Mouse (Mus musculus) forebrain, embryonic 16.5 days (tissue): ENCODE results near the gene Pfn1. TPM values are rescaled to one million over a fixed set of nuclear protein-coding genes. Genes with fewer than 3 reads are reported as not detected.

Experiments
- ATAC-seq: fragments of 200-750 bp; cut with Nextera tagmentation; 2 replicates; pipeline ENCODE4 v1.8.0; 2017; ENCODE audit warnings: mild to moderate bottlenecking, moderate library complexity
- H3K27ac ChIP-seq: fragments of 300-500 bp; sonication (generic); 2 replicates; pipeline ENCODE4 v1.5.1; 2014; ENCODE audit warnings: low read length, control low read depth
- H3K27me3 ChIP-seq: fragments of 300-500 bp; sonication (generic); replicated peaks from 2 replicates; pipeline ENCODE4 v1.6.1; 2014; ENCODE audit warnings: low read length; ENCODE audit not compliant: control insufficient read depth, insufficient read depth
- H3K36me3 ChIP-seq: fragments of 300-500 bp; sonication (generic); 2 replicates; pipeline ENCODE4 v1.6.1; 2014; ENCODE audit not compliant: control insufficient read depth, insufficient read depth
- H3K4me1 ChIP-seq: fragments of 300-500 bp; sonication (generic); replicated peaks from 2 replicates; pipeline ENCODE4 v1.6.1; 2014; ENCODE audit warnings: low read length; ENCODE audit not compliant: control insufficient read depth, insufficient read depth
- H3K4me2 ChIP-seq: fragments of 300-500 bp; sonication (generic); 2 replicates; pipeline ENCODE4 v1.6.1; 2014; ENCODE audit warnings: mild to moderate bottlenecking, low read length, control low read depth
- H3K4me3 ChIP-seq: fragments of 300-500 bp; sonication (generic); replicated peaks from 2 replicates; pipeline ENCODE4 v1.5.1; 2014; ENCODE audit warnings: mild to moderate bottlenecking, low read length, control low read depth
- H3K9ac ChIP-seq: fragments of 300-500 bp; sonication (generic); replicated peaks from 2 replicates; pipeline ENCODE4 v1.6.1; 2014; ENCODE audit warnings: low read depth, low read length, control low read depth
- H3K9me3 ChIP-seq: fragments of 300-500 bp; sonication (generic); 2 replicates; pipeline ENCODE4 v1.6.1; 2016; ENCODE audit warnings: low read length; ENCODE audit not compliant: control insufficient read depth
- WGBS: fragments of 180-500 bp; shearing (Covaris S2); extraction: QIAGEN DNeasy Blood & Tissue Kit; methylation state at CpG from one replicate; pipeline ENCODE4 v1.1.7; 2014; 5-methylcytosine and 5-hydroxymethylcytosine counted together
- polyA plus RNA-seq: library from polyadenylated mRNA; unstranded; fragments of >200 nt; fragmentation: Nextera tagmentation; extraction: Ambion mirVana; gene quantifications from 2 replicates; pipeline ENCODE4 v1.2.1, GENCODE M21; 2015

Pfn1 gene
- polyA plus RNA-seq, 1 experiment from 2014 or later, result 642 TPM

DNA sequence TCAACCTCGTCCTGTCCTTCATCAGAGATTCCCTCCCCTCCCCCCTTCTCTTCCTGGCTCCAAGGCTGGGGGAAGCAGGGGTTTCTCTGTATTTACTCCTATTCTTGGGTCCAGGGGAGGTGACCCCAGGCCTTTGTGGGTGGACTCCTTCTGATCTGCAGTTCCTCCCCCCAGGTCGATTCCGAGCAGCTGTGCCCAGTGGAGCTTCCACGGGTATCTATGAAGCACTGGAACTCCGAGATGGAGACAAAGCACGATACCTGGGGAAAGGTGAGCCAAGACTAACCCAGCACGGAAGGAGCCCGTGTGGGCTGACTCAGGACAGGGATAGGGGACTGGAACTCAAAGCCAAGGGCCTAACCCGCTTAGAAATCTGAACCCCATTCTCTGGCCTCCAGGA, 3.5 kb upstream of the Pfn1 start:
- no peak for ATAC-seq
- Histone ChIP-seq H3K27ac (no peak overlapping the region), H3K36me3 (peaks cover 9% of the 10 kb centered on the region; the same call in 1 of the 2 replicates)

DNA sequence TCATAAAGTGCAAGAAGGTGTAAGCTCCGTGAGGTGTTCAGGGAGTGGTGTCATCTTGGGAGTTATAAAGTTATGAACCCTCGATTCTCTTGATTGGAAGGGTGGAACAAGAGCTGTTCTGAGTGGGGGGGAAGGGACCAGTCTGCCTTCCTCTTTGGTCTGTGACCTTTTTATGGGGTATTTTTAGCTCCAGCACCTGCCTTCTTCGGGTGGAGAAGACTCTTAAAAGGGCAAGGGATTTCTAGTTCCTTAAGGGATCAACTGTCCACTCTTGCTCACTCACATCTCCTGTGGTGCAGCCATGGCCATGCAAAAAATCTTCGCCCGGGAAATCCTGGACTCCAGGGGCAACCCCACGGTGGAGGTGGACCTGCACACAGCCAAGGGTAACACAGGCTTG, 3.1 kb upstream of the Pfn1 start:
- Histone ChIP-seq H3K27me3 (no peaks in the 10 kb centered on the region), H3K27ac (no peak overlapping the region), H3K9ac (no peak overlapping the region), H3K4me2 (no peak overlapping the region), H3K9me3 (no peaks in the 10 kb centered on the region), H3K4me3 (no peak overlapping the region), H3K36me3 (peaks cover 6% of the 10 kb centered on the region; the same call in 1 of the 2 replicates), H3K4me1 (peaks cover 23% of the 10 kb centered on the region)
- WGBS, result 59% methylated on average over 6 of the region's 6 CpGs
- ATAC-seq, result no peak

More for the DNA sequence above, 3.5 kb upstream of the Pfn1 start:
- no peaks in the 10 kb centered on the region for H3K9me3 ChIP-seq
- no peak overlapping the region for H3K4me2 ChIP-seq
- 69% methylated on average over 9 of the region's 9 CpGs for WGBS
- no peaks in the 10 kb centered on the region for H3K27me3 ChIP-seq
- H3K4me3 ChIP-seq, result no peak overlapping the region
- no peak overlapping the region for H3K9ac ChIP-seq
- peaks cover 19% of the 10 kb centered on the region for H3K4me1 ChIP-seq

DNA sequence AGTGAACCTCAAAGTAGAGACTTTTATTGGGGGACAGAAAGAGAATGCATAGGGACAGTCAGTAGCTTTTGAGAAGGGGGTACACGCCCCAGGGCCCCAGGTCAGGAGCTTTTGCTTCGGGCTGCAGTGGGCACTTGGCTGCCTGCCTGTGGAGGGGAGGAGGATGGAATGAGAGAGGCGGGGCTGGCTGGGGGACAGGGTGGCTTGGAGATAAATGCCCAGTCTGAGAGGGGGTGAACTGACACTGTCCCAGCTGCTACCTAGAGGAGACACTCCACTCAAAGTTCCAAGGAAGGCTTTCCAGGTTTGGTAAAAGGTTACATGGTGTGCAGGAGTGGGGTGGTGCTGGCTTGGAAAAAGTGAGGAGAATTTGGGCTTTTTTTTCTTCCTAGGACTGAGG, 2.5 kb upstream of the Pfn1 start, which contains the start of gene Eno3:
Gene Eno3, plus strand, starts transcription at position 239 of the 400 bp plus-strand sequence.
- 9% methylated on average over 3 of the region's 3 CpGs for WGBS
- H3K9ac ChIP-seq, result peak within 1 kb of the TSS; percentile 58
- peaks cover 5% of the 10 kb centered on the region; the same call in 1 of the 2 replicates for H3K36me3 ChIP-seq
- no peaks in the 10 kb centered on the region for H3K27me3 ChIP-seq
- H3K9me3 ChIP-seq, result no peaks in the 10 kb centered on the region
- H3K4me2 ChIP-seq, result peak within 1 kb of the TSS; percentile 98
- H3K4me3 ChIP-seq, result peak within 1 kb of the TSS; percentile 100
- H3K4me1 ChIP-seq, result peaks cover 29% of the 10 kb centered on the region
- H3K27ac ChIP-seq, result no peak within 1 kb of the TSS; the same call in 1 of the 2 replicates
- ATAC-seq, result no peak

DNA sequence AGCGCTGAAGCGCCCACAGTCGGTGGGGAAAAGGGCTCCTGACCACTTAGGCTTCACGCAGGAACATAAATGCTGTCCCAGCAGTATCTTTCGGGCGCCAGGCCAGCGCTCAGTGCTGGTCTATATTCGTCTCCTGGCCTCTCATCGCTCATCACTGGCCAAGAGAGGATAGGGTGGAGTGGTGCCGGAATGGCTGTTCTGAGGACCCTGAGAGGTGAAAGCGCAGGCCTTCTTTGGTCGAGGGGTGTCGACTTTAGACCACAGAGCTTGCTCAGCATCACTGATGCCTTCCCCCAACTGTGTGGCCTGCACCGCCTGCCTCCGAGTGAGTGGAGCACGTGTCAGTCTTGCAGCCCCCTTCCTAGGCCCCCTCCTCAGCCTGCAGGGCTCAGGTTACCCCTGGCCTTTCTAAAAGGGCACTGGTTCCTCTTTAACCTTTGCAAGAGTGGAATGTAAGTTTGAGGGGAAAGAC, 2.0 kb upstream of the Pfn1 start:
- peak overlapping the region; percentile 98 for H3K4me2 ChIP-seq
- no peak for ATAC-seq
- H3K9me3 ChIP-seq, result no peaks in the 10 kb centered on the region
- H3K4me1 ChIP-seq, result peaks cover 32% of the 10 kb centered on the region
- H3K27ac ChIP-seq, result no peak overlapping the region
- 8% methylated on average over 16 of the region's 16 CpGs for WGBS
- peaks cover 4% of the 10 kb centered on the region; the same call in 1 of the 2 replicates for H3K36me3 ChIP-seq
- no peaks in the 10 kb centered on the region for H3K27me3 ChIP-seq
- no peak overlapping the region; the same call in 1 of the 2 replicates for H3K4me3 ChIP-seq
- H3K9ac ChIP-seq, result 0 out of 2 replicates have a peak overlapping the region, but pooled peaks have one; percentile 2

DNA sequence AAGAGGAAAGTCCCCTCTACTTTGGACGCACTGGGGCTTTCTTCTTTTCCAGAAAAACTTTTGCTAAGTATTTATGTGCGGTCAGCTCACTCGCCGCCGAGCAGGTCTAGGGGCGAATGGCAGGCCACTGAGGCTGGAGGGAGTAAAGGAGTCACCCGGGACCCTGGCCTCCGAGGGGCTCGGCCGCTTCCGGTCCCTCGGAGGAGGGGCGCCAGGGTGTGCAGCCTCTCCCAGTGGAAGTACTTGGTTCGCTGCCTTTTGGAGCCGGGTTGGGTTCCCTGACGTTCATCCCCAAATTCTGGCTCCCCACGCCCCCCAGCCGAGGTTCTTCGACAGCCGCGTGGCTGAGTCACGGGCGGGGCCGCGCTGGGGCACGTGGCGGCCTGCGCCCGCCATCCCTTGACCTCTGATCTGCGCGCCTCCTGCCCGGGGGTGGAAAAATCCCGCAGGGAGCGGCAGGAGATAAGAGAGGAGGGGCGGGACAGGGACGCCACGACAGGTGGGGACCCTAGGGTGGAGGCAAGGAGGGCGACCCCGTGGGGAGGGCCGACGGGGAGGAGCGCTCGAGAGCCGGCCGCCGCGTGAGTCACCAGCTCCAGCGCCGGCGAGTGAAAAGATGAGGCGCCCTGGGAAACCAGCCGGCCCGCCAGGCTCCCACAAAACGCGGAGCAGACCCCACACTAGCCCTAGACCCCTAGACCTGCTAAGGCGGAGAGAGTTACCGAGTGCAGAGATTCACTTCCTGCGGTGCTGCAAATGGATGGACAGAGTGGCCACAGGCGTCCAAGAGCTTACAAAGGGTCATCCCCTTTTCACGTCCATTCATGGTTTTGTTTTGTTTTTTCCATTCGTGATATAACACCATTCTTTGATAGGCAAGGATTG, 1.4 kb upstream of the Pfn1 start:
- under 1% methylated on average over 57 of the region's 61 CpGs for WGBS
- Histone ChIP-seq H3K4me3 (peak overlapping the region; percentile 100), H3K27ac (peak overlapping the region; percentile 95), H3K4me2 (peak overlapping the region; percentile 98), H3K4me1 (peaks cover 32% of the 10 kb centered on the region), H3K9me3 (no peaks in the 10 kb centered on the region), H3K36me3 (peaks cover 9% of the 10 kb centered on the region), H3K9ac (peak overlapping the region; percentile 96), H3K27me3 (no peaks in the 10 kb centered on the region)
- ATAC-seq, result no peak

DNA sequence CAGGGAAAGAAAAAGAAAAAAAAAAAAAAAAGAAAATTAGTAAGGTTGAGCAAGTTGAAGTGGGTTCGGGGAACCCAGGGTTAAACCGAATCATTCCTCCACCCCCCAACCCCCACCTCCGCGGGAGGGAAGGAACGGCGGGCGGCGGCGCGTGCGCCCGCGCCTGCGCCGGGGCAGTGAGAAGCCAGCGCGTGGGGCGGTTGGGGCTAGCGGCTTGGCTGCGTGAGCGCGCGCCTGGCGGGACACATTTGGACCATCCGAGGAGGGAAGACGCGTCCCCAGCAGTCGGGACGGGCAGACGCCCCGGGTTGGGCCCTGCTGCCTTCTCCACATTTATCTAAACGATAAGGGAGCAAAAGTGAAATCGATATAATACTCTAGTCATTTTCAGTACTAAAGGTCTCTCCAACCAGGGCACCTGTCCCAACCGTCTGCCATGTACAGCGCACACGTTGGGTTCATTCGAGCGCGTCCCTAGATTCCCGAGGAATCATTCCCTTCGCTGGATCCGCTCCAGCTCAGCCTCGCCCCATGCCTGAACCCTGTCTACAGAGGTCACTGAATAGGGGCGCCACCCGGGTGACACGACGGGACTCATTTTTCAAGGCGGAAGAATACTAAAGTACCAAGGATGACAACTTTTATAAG, 603 bp upstream of the Pfn1 start:
- under 1% methylated on average over 47 of the region's 48 CpGs for WGBS
- peak; percentile 65 for ATAC-seq

DNA sequence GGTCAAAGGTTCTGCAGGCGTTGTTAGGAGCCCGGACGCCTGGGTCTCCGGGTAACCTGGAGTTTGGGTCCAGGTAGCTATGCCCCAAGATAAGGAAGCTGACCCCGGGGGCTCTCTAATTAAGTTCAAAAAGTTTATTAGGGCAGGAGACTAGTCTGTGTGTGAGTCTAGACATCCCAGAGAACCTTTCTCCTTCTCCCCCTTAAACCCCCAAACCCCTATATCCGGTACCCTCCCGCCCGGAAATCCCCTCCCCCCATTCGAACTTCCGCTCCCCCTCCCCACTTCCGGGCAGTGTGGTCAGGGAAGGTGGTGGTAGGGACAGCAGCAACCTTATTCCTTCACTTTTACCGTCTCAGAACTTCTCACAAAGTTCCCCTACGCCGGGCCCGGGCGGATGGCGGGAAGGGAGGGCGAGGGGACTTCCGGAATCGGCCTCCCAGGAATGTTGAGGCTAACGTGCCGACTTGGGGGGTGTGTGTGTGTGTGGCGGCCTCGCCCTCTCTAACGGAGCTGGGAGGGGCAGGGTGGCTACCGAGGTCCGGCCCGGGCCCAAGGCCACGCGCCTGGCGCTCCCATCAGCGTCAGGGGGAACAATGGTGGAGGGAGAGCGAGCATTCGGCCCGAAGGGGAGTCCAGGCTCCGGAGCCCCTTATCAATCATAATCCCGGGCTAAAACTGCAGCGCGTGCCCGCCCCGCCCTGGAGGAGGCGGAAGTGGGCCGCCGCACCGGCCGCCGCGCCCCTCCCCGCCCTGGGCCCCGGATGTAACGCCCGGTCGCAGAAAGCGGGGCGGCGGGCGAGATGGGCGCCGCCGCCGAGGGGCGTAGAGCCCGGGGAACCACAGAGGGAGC, 873 bp downstream of the Pfn1 start:
- Histone ChIP-seq H3K27me3 (no peaks in the 10 kb centered on the region), H3K9me3 (no peaks in the 10 kb centered on the region), H3K27ac (peak overlapping the region; percentile 95), H3K4me1 (peaks cover 40% of the 10 kb centered on the region), H3K4me2 (peak overlapping the region; percentile 98), H3K9ac (peak overlapping the region; percentile 96), H3K36me3 (peaks cover 23% of the 10 kb centered on the region), H3K4me3 (peak overlapping the region; percentile 100)
- ATAC-seq, result peak; percentile 66
- WGBS, result under 1% methylated on average over 48 of the region's 63 CpGs

More for the DNA sequence above, 603 bp upstream of the Pfn1 start:
- Histone ChIP-seq H3K4me3 (peak overlapping the region; percentile 100), H3K9ac (peak overlapping the region; percentile 96), H3K4me1 (peaks cover 32% of the 10 kb centered on the region), H3K4me2 (peak overlapping the region; percentile 98), H3K27me3 (no peaks in the 10 kb centered on the region), H3K36me3 (peaks cover 15% of the 10 kb centered on the region), H3K9me3 (no peaks in the 10 kb centered on the region), H3K27ac (peak overlapping the region; percentile 95)

DNA sequence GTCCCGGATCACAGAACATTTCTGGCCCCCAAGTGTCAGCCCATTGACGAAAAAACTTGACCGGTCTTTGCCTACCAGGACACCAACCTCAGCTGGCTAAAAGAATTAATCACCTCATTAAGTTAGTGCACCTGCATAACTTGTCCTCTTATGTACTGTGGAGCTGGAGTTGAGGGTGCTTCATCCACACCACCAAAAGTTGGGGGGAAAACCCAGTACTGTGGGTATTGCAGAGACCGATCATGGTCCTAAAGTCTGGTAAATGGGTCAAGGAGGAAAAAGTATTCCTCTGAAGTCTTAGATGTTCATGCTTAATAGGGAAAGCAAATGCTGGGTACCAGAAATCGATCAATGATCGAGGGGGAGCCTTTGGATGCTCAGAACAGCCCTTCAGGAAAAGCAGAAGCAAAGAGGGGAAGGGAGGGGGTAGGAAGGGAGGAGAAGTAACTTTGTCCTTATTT, 1.5 kb downstream of the Pfn1 start:
- WGBS, result 65% methylated on average over 6 of the region's 6 CpGs
- Histone ChIP-seq H3K36me3 (peaks cover 23% of the 10 kb centered on the region), H3K4me1 (peaks cover 47% of the 10 kb centered on the region), H3K4me3 (peak overlapping the region; percentile 100), H3K27ac (peak overlapping the region; percentile 95; the same call in 1 of the 2 replicates), H3K27me3 (no peaks in the 10 kb centered on the region), H3K4me2 (peak overlapping the region; percentile 98), H3K9me3 (no peaks in the 10 kb centered on the region), H3K9ac (peak overlapping the region; percentile 96)
- ATAC-seq, result no peak
